Mouse (Mus musculus): ENCODE data around the gene Plek.

The Plek gene

DNA sequence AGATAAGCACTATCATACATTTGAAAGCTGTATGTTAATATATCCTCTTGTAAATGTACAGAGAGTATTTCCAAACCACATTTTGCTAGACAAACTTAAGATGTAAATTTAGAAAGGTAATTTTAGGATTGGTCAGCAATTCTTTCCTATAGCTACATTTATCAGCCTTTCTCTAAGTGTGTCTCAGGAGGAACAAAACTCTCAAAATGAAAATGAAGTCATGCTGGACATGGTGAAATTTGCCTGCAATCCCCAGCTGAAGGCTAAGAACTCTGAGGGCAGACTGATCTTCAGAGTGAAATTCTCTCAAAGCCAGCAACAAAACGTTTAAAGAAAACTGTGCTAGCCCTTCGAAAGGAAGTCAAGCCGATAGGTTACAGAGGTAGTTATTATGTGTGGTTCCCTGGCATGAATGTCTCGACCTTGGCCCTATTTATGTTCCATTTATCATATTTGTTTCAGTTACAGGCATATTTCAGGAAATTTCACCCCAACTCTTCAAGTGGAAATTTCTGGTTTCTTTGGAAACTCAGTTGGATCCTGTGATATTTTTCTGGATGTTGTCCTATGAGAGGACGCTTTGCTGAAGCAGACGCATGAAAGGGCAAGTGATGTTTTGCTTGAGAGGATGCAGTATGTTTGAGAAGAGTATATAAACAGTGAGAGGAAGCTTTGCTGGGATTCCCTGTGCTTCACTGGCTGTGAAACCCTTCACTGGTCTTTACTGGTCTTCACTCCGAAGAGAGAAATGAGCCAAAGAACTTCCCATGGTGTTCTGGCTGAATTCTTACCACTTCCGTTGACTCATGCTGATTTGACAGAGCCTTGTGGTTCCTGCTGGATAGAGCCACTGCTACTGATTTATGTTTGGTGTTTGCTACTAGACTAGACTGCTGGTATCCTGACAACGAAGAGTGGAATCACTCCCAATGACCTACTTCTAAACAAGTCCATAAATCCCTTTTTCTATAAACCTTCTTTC lies 51.5 kb downstream of the Plek start:
- no peak for DNase-seq (ENCODE audit: low read depth)

DNA sequence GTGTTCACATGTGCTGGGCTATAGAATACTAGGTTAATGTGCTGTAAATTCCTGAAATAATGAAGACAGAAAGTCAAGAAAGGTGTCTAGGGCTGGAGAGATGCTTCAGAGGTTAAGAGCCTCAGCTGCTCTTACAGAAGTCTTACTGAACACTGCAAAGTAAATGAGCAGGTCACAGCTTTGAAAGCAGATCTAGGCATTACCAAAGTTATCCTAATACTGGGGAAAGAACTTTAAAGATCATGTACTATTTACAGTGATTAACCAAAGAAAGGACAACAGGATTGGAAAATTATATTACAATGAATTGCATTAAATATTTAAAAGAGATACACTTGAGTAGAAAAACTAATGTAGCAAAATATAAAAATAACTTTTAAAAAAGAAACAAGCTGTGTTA lies 52.2 kb downstream of the Plek start:
- DNase-seq (ENCODE audit: low read depth), result no peak

DNA sequence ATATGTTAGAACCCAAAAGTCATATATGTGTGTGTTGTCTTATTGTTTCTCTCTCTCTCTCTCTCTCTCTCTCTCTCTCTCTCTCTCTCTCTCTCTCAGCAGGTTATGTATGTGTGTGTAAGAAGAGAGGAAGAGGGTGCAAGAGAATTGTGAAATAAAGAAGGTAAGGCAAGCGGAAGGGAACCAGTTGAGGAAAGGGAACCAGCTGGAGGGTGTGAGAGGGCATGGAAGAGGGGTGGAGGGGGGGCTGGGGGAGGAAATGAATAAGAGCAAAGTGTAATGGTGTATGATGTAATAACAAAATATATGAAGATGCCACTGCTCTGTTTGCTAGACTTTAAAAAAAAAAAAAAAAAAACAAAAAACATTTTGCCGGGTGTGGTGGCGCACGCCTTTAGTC lies 52.8 kb downstream of the Plek start:
- no peak for DNase-seq (ENCODE audit: low read depth)

DNA sequence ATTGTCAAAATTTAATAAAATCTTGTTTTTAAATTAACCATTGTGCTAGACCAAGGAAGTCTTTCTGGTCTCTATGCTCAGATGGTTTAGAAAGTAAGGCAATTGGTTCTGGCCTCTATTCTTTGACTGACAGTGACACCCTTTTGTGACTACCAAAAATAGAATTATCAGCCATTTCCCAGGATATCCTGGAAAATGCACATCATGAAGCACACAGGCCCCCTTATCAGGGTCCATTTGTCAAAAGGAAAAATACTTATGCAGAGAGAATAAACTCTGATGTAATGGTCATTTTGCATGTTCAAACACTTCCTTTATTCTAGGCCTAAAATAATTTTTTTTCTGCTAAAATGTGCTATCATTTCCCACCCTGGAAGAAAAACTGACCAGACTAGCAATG lies 54.7 kb downstream of the Plek start:
- no peak for DNase-seq (ENCODE audit: low read depth)

DNA sequence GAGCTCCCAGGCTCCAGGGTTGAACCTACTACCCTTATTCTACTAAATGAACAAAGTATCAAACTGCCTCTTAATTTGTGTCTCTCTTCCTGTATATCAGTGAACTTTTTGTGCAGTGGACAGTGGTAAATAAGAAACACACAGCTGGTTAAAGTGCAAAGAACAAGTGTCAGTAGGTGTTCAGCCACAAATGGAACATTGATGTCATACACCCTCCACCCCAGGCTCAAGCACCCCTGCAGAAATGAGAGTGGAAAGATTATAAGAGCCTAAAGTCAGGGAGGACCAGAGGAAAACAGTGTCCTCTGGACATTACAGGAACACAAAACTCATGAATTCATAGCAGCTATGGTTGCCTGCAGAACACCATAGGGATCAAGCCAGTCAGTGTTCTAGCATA lies 55.4 kb downstream of the Plek start:
- DNase-seq (ENCODE audit: low read depth), result no peak

DNA sequence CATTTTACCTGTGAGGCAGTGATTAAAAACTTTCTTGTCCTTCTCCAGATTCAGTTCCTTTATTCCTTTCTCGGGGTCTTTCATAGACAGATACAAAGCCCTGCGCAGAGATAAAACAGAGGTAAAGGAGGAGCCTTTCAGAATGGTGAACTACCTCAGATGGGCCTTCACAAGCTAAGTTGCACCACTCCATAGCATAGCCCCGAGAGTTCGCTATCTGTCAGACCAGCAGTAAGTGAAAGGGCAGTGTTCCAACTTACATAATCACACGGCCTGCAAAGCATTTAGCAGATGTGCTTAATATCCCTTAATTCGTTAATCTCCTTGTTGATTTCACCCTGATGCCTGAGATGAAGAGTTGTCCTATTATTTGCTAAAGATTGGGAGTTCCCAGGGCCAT lies 59.3 kb downstream of the Plek start:
- no peak for DNase-seq (ENCODE audit: low read depth)

DNA sequence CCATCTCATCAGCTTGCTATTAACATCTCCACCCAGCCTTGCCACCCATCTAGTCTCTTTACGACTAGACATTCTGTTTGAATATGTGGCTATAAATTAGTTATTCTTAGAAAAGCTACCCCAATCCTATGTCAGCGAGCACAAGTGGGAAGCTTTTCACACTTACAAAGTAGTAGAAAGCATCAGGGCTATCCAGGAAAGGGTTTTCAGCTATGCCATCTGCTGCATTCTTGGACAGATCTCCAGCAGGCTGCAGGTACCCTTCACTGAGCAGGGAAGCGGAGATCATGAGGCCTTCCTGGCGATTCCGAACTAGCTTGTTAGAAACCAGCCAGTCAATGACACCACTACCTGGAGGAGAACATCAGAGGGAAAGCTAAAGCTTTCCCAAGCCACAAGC lies 62.3 kb downstream of the Plek start:
- no peak for DNase-seq (ENCODE audit: low read depth)

DNA sequence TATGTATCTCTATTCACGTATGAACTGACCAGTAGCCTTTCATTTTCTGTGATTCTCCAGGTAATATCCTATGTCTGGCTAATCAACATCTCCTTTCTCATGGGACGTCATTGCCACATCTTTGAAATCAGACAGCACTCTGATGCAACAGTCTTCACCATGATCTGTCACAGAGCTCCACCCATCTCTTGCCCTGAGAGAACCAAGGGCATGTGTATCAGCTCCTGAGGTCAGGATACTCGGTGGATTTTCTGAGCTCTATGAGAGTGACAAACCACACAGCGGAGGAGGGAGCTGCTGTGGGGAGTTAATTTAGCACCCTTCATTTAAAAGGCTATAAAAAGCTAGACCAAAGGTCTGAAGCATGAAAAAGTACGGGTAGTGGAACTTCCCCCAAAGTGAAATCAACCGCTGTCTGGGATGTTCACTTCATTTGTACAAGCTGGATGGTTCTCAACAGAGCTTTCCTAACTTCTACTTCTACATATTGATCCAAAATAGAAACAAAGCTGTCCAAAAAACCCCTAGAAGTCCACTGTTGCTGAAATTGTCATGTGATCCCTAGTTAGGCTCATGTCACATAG lies 64.3 kb downstream of the Plek start:
- DNase-seq (ENCODE audit: low read depth), result no peak

DNA sequence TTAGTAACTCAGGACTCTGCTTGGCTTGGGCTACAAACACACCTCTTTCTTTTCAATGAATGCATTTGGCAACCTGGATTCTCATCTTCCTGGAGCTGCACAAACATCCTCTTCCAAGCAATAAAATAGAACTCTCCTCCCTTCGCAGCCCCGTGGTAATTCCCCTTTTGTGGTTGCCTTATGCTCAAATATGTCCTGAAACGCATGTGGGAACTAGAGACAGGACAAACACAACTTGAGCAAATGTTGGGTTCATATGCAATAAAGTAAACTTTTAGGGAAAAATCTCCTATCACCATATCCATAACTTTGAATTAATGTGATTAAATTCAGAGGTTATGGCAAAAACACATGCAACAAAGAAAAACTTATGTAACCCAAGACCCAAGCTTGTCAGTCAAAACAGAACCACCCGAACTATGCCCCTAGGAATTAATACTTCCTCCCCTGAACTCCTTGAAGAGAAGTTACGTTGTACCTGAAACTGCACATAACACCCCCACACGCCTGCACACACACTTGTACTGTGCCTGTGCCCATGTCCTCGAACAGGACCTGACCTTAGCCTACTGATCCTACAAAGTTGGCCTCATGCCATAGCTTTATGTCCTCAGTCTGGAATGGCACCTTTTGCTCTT lies 65.5 kb downstream of the Plek start:
- no peak for DNase-seq (ENCODE audit: low read depth)

DNA sequence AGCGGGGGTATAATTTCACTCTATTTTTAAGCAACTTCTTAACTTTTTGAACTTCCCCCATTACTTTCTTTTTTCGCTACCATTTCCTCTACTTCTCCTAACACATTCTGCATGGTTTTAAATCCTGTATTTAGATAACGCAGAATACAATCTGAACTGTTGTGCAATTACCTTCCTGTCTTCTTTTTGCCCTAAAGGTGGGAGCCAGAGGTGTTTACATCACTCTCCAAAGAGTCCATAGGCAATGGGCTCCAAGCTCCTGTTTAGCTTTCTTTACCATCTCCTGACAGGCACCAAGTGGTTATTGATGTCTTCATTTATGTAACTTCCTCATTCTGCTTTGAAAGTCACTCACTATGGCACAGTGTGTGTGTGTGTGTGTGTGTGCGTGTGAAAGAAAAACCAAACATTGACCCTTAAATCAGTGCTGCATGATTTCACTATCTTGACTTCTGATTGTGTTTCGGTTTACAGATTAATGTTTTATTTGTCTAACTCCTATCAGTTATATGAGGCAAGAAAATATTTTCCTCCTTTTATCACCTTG lies 73.9 kb downstream of the Plek start:
- DNase-seq (ENCODE audit: low read depth), result no peak

DNA sequence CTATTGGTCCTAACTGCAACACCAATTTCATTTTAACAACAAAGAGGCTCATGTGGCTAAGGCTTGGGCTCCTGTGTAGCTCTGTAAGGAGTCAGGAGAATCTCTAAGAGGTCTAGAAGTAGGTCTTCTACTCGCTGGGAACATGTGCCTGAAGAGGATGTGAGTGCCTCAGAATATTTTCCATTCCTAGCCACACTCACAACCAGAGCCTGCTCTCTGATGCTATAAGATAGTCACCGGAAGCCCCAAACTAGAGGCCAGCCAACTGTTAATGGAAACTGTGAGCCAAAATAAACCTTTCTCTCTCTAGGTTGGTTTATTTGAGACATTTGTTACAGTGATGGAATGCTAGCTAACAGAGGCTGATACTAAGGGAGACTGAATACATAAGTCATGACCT lies 74.6 kb downstream of the Plek start:
- no peak for DNase-seq (ENCODE audit: low read depth)

DNA sequence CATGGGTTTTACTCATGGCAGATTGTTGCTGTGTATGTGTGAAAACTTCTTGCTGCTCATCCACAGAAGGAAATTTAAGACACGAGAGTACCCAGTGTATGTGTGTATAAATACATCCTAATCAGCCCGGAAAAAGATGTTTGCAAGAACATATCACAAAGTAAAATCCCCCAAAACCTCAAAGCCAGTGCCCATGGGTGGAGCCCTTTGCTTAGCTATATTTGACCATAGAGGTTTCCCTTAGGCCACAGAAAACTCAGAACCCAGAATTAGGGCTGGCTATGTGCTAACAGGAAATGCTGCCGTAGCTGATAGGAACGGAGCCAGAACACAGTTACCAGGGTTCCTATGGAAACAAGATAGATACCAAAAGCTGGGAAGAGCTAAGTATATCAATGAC lies 75.2 kb downstream of the Plek start:
- no peak for DNase-seq (ENCODE audit: low read depth)

DNA sequence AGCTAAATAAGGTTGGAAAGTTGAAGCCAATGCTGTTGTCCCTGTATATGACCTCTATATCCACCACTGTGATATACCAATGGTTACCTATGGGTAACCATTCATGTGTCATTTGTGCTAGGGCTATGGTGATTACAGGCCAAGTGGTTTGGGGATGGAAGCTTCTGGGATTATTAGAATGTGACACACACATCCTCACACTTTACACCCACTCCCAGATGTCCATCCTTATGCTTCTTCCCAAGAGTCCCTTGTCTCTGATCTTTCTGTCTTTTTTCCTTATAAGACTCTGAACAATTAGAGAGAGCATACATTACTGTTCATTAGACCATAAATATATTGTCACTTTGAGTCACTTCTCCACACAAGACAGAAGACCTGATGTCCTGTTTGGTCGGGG lies 79.1 kb downstream of the Plek start:
- no peak for DNase-seq (ENCODE audit: low read depth)

DNA sequence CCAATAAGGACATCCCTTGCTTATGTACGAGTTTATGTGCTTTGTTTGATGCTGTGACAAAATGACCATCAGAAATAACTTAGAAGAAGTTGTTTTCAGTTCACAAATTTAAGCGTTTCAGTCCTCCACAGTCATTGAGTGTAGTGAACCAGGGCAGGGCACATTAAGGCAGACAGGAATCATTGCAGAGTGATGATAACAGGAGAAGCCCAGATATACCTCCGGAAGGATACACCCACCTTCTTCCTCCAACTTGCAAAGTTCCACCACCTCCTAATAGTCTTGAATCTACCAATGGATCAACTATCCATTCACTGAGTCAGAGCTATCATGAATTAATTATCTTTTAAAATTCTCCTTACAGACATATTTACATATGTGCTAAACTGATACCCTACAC lies 80.2 kb downstream of the Plek start:
- DNase-seq (ENCODE audit: low read depth), result no peak

DNA sequence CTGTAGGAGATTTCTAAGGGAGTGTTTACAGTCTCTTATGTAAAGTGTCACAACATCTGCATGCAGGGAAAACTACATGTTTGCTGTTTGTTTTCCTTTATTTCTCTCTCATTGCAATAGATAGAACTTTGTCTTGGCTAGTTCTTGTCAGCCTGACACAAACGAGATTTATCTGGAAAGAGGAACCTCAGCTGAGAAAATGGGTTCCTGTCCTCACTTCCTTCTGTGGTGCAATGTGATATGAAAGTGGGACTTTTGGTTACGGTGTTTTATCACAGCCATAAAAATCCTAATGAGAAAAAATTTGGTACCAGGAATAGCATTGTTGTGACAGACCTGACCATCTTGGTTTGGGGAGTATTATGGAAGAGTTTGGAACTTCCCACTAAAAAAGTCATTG lies 82.5 kb downstream of the Plek start:
- no peak for DNase-seq (ENCODE audit: low read depth)

DNA sequence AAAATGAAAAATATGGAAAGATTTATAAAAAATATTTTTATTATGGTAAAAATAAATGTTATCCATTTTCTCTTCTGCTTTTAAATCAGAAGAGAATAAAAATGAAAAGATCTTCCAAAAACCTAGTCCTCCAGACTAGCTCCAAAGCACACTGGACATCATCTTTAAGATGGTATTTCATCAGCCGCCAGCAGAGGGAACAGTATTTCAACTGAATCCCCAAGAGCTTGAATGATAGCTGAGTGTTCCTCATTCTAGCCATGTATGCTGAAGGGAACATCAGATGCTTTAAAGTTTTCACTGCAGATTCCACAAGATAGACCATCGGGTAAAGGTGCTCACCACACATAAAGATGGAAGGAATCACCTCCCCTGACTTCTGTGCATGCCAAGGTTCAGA lies 84.4 kb downstream of the Plek start:
- DNase-seq (ENCODE audit: low read depth), result no peak

DNA sequence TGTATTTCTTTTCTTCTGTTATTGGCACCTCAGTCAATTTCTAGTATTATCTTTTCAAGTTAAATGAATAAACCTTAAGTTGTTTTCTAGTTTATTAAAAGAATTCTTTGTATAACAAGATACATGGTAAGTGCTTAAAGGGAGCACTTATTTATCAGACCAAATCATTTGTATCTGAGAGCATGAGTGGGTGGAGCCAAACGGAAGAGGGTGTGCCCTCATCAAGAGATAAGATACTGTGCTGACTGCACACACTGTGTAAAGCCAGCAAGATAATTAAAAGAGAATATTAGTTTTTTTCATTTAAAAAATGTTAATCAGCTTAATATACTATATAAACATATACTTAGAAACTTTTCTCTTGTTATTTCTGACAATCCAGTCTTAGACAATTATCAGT lies 93.7 kb downstream of the Plek start:
- peak; percentile 54 for DNase-seq (ENCODE audit: low read depth)

DNA sequence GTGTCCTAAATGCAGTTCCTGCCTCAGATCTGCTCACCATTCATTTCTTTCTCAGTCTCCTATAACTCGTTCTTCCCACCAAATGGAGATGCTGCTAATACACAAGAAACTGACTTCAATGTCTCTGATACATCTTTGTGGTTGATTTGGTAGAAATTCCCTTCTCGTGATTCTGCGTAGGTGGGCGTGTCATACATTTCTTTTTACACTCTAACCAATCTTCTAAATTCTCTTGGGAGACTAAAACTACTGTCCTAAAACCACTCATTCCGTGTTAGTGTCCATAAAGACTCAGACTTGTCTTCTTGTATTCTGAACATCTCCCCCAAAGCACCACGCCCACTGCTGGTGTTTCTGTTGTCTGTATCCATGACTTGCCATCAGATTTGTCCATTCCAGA lies 95.2 kb downstream of the Plek start:
- DNase-seq (ENCODE audit: low read depth), result no peak

DNA sequence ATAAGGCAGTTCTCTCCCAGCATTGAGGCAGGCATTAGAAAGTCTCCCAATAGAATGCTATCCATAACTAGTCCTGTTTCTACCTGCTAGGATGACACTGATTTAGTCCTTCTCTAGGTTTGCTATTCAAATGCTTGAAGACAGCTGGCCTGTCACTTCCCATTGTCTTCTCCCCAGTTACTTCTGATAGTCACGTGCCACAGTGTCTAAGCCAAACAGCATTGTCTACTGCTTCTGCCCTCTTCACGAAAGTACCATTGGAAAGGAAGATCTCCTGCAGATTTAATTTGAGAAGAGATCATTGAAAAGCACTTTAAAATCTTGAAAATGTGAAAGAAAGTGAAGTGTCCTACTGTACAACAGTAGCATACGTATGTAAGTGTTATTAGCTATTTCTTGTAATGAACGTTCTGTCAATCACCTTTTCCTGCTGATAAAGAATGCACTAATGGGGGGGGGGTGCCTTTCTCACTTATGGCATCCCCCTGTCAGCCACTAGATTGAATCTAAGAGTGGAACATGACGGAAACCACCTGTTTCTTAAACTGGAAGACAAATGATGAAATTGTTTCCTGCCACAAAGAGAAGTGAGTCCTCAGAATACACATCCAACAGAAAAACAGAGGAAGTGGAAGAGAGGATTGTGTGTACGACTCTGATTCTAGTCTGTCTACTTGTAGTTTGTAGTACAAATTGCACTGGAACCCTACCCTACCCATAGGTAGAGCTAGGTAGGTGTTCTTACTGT lies 95.9 kb downstream of the Plek start:
- DNase-seq (ENCODE audit: low read depth), result no peak

DNA sequence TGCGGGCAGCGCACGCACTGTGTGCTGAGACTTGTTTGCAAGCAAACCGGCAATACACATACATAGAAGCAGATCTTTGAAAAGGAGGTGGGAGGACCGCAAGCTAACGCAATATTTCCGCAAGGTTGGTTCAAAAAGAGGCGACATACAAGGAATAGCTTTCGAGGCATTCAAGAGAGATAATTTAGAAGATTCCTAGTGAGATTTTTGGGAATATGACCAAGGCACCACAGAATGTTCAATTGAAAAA lies 100.5 kb downstream of the Plek start:
- no peak for DNase-seq (ENCODE audit: low read depth)

DNA sequence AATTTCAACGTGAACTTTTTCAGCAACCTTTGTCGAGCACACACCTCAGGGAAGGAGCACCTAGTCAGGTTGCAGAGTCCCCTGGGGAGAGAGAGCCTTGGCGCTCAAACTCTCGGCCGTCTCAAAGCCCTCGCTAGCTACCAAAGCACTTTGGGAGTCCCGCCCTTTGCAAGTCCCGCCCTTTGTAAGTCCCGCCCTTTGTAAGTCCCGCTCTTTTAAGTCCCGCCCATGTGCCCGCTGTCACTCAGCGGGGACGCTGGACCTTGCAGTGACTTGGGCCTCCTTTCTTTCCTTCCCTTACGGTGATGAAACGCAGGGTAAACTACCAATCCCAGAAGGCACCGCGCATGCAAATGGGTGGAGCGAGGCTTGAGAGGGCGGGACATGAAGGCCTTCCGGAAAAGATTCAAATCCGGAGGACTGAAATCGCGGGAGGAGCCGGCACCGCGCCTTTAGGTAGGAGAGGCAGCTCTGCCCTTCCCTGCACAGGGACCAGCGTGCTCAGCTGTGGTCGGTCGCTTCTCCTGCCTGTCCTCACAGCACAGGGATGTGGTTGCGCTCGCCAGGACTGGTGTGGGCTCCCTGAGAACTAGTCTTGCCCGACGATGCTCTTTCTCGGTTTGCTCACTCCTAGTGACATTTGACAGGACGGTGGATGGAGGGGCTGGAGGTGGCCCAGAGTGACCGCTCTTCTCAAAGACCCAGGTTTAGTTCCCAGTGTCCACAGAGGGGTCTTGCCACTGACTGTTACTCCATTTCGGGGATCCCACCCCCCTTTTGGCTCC lies 101.0 kb downstream of the Plek start, which contains the start of gene Fbxo48:
Fbxo48 (plus strand) TSS at position 400 of the 785 bp plus-strand sequence.
- DNase-seq (ENCODE audit: low read depth), result peak; percentile 99
